Mouse (Mus musculus): ENCODE measurements around the gene Tmem170.
A peak's percentile ranks its signal among the peaks of the same experiment; 100 is the strongest.
"Not testable (repeated sequence)": the region's sequence is repeated elsewhere in the genome, so short reads cannot be mapped to it uniquely, and the experiment has no call there.

Tmem170 gene

DNA sequence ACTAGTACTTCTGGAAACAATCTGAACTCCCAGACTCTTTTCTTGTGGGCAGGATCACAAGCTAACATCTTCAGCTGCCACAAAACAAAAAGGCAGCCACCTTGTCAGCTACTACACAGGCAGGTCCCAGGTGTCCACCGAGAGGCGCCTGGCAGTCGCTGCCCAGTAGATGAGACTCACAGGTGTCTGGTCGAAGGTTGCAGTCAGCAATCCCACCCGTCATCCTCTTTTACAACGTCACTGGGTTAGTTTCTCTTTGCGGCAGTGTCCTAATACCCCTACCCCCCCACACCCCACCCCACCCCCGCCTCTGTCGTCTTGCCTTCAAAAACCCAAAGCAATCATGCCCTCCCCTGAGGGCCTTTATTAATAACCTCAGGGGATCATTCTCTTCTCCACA, 792 bp downstream of the Tmem170 start:
- peak in 1 of 2 experiments; percentile 13 for DNase-seq (ENCODE audit: low spot score in 2 of 2)

DNA sequence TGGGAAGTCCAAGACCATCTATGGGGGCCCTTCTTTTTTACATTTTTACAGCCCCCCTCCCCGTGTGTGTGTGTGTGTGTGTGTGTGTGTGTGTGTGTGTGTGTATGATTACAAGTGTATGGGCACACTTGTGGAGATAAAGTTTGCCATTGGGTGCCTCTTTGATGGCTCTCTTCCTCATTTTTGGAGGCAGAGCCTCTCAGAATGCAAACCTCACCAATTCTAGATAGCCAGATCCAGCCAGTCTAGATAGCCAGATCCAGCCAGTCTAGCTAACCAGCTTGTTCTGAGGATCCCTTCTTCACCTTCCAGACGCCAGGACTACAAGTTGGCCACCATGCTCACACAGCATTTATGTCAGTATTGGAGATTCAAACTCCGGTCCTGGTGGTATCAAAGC, 5.3 kb downstream of the Tmem170 start:
- DNase-seq (ENCODE audit: low spot score in 2 of 2), result no peak

DNA sequence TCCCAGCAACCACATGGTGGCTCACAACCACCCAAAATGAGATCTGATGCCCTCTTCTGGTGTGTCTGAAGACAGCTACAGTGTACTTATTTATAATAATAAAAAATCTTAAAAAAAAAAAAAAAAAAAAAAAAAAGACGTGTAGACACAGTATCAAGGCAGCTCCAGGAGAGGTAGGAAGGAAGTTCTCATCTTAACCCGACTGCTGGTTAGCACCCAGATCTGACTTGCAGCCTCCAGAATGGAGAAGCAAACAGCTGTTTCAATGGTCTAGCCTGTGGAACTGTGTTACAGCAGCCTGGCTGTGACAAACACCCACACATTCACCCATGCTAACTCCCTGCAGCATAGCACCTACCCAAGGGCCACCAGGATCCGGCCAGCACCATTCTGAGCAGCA, 6.2 kb downstream of the Tmem170 start:
- DNase-seq (ENCODE audit: low spot score in 2 of 2), result no peak

DNA sequence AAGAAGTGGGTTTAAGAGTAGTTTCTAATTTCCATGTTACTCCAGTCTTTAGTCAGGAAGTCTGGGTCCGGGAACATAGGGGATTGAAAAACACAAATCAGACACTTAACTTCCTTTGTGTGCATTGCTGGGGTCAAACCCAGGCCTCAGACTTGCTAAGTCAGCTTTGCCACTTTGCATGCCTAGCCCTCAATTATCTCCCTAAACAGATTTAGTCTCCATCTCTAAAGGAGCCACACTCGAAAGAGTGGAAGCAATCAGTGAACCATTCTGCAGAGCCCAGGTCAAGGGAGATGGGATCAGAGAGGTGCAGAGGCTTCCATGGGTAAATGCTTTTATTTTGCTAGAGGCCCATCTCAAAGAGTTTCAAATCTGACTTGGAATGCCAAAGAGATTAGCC, 7.9 kb downstream of the Tmem170 start:
- DNase-seq (ENCODE audit: low spot score in 2 of 2), result no peak

DNA sequence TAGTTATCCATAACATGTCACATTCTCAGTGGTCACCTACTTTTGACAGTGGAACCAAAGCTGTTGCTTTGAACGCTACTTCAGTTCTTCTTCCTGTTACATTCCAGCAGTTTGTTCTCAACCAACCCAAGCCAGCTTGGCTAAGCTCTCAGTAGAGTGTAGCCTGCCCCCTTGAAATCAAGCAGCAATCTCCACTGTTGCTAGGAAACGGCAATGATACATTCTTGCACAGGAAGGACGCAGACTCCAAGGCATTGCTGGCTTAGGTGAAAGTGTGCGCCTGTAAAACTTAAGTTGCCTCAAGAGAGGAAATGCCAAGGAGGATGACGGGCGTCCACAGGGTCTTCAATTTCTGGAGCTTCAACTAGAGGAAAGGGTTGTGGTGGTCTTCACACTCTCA, 10.7 kb downstream of the Tmem170 start:
- no peak for DNase-seq (ENCODE audit: low spot score in 2 of 2)

DNA sequence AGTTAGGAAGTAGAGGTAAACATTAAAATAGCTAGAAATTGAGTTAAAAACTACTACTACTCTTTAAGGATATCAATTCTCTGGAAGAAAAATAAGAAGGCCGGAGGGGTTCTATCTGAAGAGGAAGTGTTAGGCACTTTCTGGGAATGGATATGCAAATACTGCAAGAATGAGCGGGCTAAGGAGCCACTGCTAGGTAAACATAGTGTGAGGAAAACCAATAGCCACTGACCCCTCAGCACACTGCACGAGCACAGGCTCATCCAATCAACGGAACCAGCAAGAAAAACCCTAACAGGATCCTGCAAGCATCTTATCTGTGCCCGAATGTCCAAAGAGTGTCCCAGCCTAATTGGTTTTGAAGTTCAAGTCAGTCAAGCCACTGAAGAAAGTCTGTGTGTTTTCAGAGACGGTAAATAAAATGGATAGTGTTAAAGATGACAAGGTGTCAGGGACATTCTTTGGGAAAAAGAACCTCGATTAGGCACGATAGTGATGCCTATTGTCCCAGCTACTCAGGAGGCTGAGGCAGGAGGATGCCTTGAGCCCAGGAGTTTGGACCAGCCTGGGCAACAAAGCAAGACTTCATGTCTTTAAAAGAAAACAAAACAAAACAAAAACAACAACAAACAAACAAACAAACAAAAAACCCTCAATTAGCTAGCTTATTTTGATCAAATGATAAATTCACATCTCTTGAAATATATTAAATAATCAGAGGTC, 11.3 kb downstream of the Tmem170 start:
- no peak for DNase-seq (ENCODE audit: low spot score in 2 of 2)

DNA sequence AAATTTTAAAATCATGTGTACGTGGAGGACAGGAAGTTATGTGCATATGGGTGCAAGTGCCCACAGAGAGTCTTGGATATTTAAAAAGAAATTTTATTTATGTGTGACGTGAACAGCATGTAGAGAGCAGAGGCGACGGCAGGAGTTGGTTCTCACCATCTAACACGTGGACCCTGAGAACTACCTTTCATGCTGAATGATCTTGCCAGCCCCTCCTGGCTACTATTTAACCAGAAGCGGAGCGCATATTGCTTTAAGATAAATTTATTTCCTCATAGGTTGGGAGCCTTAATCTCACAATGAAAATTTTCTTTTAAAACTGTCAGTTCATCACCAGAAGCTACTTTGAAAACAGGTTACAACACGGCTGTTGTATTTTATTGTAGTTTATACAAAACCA, 11.9 kb downstream of the Tmem170 start:
- DNase-seq (ENCODE audit: low spot score in 2 of 2), result no peak

DNA sequence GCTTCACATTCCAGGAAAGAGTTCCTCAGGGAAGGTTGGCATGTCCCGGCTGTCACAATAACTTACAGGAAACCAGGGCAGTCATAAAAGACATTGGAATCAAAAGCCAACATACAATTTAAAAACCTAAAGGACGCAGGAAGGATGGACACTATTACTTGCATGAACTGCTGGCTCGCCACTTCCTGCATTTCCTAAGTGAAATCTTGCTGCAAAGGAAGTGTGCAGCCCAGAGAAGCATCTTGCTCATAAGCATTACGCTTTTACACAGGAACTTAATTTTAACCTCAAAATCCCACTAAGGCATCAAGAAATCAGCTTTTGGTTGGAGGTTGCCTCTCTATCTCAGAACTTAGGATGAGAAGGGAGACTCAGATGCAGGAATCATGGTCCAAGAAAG, 13.3 kb downstream of the Tmem170 start:
- DNase-seq (ENCODE audit: low spot score in 2 of 2), result no peak

DNA sequence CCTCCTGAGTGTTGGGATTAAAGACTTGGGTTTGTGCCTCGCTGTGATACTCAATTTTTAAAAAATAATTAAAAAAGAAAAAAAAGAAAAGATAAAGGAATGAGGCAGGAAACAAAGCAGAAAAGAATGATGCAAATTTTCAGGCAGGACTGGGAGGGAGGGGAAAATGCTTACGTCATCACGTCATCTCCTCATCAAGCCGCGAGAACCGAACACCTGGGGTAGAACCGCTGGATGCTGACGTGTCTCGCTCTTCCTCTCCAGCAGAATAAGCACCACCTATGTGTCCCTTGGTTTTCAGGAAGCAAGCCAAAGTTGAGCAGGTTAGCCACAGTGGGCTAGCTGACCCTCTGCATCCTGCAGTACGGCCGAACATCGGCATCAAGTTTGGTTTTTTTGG, 20.6 kb downstream of the Tmem170 start:
- DNase-seq (ENCODE audit: low spot score in 2 of 2), result no peak

DNA sequence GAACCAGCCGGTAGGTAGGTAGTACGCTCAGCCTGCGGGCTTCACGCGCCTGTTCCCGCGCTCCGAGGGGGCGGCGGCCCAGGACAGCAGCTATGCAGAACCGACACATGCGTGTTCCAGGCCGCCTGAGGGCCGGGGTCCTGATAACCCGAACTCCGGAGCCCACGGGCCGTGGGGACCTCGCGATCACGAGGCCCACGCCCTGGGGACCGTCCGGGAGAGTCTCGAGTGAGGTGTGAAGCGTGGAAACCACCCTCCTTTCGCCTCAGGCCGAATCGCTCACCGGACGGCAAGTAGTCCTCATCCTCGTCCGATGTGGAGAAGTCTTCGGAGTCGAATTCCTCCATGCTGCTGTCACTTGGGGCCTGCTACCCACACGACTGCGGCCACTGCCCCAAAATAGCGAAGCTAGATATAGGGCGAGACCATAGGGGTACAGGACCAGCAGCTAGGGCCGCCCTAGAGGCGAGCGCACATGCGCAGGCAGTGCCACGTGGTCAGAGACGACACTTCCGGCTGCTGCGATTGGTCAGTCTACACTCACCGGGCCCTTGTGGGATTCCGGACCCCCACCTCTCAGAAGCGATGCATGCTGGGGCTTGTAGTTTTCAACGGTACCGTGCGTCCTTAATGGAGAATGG, 22.6 kb downstream of the Tmem170 start, which contains the start of gene Cfdp1:
Cfdp1 (minus strand) TSS at position 431 of the 641 bp plus-strand sequence.
- peak; percentile 92 to 96 for DNase-seq (ENCODE audit: low spot score in 2 of 2)

DNA sequence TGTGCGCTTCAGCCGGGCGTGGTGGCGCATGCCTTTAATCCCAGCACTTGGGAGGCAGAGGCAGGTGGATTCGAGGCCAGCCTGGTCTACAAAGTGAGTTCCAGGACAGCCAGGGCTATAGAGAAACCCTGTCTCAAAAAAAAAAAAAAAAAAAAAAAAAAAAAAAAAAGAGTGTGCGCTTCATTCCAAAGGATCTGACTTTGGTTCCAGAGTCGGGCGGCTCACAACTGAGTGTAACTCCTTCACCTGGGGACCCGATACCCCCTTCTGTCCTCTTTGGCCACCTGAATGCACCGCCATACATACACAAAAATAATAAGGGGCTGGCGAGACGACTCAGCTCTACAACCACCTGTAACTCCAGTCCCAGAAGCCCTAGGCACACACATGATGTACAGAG, 23.3 kb downstream of the Tmem170 start:
- DNase-seq (ENCODE audit: low spot score in 2 of 2), result not testable (repeated sequence)

DNA sequence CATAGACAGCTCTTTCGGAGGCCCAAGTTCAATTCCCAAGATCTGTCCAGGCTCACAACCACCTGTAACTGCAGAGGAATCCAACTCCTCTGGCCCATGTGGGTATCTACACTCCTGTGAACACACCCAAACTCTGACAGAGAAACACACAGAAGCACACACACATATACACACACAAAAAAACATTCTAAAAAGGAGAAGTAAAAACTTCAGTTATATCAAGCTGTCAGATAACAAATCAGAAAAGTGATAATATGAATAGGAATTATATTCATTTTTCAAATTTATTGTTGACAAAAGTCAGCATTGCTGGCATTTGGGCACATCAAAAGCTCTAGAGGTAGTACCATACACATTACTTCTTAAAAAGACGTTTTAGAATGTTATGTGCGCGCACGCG, 29.8 kb downstream of the Tmem170 start:
- no peak for DNase-seq (ENCODE audit: low spot score in 2 of 2)

DNA sequence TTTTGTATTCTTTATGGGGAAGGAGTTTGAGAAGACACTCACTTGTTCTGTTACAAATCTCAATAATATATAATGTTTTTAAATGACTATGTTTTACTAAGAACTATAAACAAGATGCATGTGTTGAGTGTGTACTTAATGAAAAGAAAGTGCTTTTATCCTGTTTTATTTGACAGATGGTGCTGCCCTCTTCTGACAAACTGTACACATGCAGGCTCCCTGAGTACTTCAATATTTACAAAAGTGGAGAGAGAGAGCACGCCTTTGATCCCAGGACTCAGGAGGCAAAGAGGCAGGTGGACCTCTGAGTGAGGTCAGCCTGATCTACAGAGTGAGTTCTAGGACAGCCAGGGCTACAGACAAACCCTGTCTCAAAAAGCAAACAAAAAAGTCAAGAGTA, 41.0 kb downstream of the Tmem170 start:
- DNase-seq (ENCODE audit: low spot score in 2 of 2), result no peak

DNA sequence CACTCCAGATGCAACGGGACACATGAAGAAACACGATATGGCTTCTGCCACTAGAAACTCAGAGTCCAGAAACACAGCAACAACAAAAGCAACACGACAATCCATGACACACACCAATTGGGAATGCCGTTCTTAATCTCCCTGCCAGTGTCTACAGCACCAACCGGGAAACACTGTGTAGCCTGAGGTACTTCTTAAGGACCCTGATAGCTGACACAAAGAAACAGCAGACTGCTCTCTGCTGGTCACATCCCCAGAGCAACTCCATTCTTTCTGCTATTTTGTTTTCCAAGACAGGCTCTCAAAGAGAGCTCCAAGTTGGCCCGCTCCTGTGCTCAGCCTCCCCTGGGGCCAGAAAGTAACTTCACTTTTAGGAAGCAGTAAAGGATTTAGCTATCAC, 42.5 kb downstream of the Tmem170 start:
- DNase-seq (ENCODE audit: low spot score in 2 of 2), result no peak

DNA sequence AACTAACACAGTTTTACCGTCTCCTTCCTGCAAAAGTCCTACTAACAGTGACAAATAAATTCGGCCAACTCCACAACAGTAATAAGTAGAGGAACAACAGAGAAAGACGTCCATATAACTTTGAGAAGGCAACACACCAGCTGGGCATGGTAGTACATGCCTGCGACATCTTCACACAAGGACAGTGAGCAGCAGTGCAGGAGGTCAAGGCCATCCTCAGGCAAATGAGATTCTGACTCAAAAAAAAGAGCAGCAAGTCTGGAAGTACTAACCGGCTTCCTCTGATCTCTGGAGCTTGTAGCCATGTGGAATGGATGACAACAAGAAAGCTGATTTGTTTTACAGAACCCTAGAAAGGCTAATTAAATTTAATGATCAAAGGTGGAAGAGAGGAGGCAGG, 43.6 kb downstream of the Tmem170 start:
- DNase-seq (ENCODE audit: low spot score in 2 of 2), result no peak

DNA sequence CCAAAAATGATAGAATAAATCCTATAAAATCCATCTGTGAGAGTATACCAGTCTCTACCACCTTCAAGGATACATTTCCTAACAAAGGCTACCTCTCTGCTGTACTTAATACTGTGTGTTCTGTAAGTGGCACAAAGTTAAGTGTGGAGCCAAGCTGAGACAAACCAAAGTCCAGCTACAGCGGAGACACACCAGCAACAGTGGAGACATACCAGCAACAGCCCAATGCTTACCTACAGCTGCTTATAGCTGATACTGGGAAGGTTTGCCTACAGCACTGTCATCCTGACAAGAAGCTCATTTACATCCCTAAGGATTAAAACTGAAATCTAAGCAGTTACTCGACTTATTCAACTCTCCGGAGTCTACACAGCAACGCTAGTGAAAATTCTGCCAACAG, 44.6 kb downstream of the Tmem170 start:
- DNase-seq (ENCODE audit: low spot score in 2 of 2), result no peak

DNA sequence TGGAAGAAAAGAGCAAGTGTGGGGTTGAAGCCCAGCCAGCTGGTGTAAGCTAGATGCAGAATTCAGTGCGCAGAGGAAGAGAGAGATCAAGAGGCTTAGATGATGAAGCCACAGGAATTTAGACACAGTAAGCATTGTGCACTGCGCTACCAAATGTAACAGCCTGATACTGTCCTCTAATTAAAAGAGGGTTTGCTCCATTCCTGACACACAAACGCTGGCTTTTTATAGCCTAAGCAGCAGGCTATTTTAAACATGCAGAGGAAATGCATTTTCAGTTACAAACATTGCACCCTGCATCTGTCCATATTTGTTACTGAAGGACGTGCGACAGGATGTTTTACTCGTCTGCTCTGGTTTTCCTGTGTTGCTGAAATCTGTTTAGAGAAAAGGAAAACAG, 48.0 kb downstream of the Tmem170 start:
- no peak for DNase-seq (ENCODE audit: low spot score in 2 of 2)

DNA sequence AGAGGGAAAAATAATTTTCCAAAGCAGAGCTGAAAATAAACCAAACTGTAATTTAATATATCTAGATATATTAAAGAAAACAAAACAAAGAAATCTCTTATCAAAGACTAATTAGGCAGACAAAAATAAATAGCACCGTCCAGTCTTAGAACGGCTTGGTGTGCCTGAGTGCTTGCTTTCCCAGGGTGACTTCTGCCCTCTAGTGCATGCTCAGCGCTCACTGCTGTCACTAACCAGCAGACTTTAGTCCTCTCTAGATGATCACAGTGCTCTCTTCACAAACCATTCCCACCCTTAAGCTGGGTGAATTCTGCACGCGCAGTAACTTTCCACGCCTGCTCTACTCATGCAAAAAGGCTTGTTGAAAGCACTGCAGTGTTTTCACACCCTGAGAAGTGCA, 51.3 kb downstream of the Tmem170 start:
- DNase-seq (ENCODE audit: low spot score in 2 of 2), result peak in 1 of 2 experiments; percentile 38

DNA sequence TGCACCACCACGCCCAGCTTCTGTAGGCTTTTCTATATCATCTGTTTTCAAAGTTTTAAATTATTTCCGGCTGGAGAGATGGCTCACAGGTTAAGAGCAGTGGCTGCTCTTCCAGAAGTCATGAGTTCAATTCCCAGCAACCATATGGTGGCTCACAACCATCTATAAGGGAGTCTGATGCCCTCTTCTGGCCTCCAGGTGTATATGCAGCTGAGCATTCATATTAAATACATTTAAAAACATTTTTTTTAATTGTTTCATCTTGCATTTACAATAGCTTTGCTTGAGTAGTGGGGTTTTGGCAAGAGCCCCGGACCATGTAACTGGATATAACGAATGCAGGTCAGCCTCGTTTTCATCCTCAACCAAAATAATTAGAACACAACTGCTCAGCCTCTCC, 52.2 kb downstream of the Tmem170 start:
- DNase-seq (ENCODE audit: low spot score in 2 of 2), result no peak

DNA sequence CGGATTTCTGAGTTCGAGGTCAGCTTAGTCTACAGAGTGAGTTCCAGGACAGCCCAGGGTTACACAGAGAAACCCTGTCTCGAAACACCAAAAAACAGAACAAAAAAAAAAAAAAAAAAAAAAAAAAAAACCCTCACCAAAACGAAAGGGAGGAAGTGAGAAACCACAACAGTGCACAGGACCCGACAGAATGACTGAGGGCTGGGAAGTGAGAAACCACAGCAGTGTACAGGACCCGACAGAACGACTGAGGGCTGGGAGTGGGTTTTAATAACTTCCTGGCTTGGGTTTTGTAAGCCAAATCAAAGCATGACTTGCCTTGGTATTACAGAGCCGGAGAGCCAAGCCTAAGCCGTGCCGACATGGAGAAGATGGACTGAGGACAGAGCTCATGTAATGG, 55.4 kb downstream of the Tmem170 start:
- no peak for DNase-seq (ENCODE audit: low spot score in 2 of 2)

DNA sequence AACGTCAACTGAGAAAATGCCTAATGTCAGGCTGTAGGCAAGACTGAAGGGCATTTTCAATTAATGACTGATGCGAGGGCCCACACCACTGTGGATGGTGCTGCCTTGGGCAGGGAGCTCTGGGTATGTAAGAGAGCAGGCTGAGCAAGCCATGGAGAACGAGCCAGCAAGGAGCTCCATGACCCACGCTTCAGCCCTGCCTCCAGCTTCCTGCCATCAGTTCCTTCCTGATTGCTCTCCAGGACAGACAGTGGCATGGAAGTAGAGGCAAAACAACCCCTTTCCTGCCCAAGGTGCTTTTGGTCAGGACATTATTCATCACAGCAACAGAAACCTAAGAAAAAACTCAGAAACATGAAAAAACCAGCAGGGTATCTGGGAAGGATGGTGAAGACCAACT, 55.9 kb downstream of the Tmem170 start:
- no peak for DNase-seq (ENCODE audit: low spot score in 2 of 2)

DNA sequence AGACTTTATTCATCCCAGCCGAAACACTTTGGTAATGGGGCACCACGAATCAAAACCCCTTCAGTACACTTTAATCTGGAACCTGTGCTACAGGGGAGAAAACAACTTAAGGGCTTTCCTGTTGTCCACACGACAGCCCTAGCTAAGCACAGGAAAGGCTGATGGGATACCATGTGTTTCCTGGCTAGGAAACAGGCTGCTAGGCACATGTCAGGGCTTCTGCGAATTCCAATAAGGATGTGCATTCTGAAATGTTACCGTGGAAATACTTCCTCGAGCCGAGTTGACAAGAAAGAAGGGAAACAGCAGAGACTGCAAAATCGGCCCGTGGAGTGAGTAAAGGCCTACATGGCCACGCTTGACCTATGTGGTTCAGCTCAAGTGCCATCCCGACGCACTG, 56.5 kb downstream of the Tmem170 start:
- DNase-seq (ENCODE audit: low spot score in 2 of 2), result no peak

DNA sequence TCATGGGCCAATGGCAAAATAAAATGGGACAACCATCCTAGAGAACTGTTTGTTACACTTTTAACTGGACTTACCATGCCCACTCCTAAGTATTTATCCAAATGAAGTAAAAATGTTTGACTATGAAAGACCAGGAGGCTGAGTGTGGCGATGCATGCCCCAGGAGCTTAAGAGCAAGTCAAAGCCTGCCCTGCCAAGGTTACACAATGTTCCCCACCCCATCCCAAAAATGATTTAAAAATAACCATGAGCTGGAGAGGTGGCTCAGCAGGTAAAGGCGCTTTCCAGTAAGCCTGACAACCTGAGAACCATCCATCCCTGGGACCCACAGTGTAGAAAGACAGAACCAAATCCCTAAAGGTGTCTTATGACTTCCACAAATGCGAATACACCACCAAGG, 58.0 kb downstream of the Tmem170 start:
- DNase-seq (ENCODE audit: low spot score in 2 of 2), result peak; percentile 44 to 53

DNA sequence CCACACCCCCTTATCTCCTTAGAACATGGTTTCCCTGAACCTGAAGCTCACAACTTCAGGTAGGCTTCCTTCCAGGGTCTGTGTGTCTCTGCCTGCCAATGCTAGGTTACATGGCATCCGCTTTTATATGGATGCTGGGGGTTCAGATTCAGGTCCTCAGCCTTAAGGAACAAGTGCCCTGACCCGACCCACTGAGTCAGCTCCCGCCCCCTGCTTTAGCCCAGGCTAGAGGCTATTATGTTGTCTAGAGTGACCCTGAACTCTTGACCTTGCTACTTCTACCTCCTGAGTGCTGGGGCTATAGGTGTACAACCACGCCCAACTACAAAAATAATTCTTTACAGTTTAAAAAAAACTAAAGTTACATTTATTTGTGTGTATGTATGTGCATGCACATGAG, 61.5 kb downstream of the Tmem170 start:
- no peak for DNase-seq (ENCODE audit: low spot score in 2 of 2)
